Mouse (Mus musculus) embryonic facial prominence, embryonic 12.5 days (tissue): ENCODE data around the gene Plxnc1. TPM values are rescaled to one million over a fixed set of nuclear protein-coding genes. Genes with fewer than 3 reads are reported as not detected.

Experiments
- ATAC-seq: fragments of 200-750 bp; cut with Nextera tagmentation; 2 replicates; pipeline ENCODE4 v1.8.0; 2017; ENCODE audit not compliant: insufficient number of reproducible peaks, insufficient read depth, low FRiP score, low TSS enrichment
- H3K27ac ChIP-seq: fragments of 300-500 bp; sonication (generic); 2 replicates; pipeline ENCODE4 v1.5.1; 2016; ENCODE audit warnings: mild to moderate bottlenecking
- H3K27me3 ChIP-seq: fragments of 300-500 bp; sonication (generic); 2 replicates; pipeline ENCODE4 v1.6.1; 2016; ENCODE audit warnings: mild to moderate bottlenecking, moderate library complexity
- H3K36me3 ChIP-seq: fragments of 300-500 bp; sonication (generic); 2 replicates; pipeline ENCODE4 v1.6.1; 2016; ENCODE audit warnings: mild to moderate bottlenecking
- H3K4me1 ChIP-seq: fragments of 300-500 bp; sonication (generic); 2 replicates; pipeline ENCODE4 v1.6.1; 2016
- H3K4me2 ChIP-seq: fragments of 300-500 bp; sonication (generic); replicated peaks from 2 replicates; pipeline ENCODE4 v1.6.1; 2016; ENCODE audit warnings: mild to moderate bottlenecking, moderate library complexity
- H3K4me3 ChIP-seq: fragments of 300-500 bp; sonication (generic); 2 replicates; pipeline ENCODE4 v1.5.1; 2016; ENCODE audit warnings: mild to moderate bottlenecking
- H3K9ac ChIP-seq: fragments of 300-500 bp; sonication (generic); 2 replicates; pipeline ENCODE4 v1.6.1; 2016; ENCODE audit warnings: mild to moderate bottlenecking, moderate library complexity
- H3K9me3 ChIP-seq: fragments of 300-500 bp; sonication (generic); 2 replicates; pipeline ENCODE4 v1.6.1; 2016; ENCODE audit warnings: mild to moderate bottlenecking, moderate library complexity
- WGBS: fragments of 180-500 bp; shearing (Covaris S2); methylation state at CpG from one replicate; pipeline ENCODE4 v1.1.7; 2016; 5-methylcytosine and 5-hydroxymethylcytosine counted together
- polyA plus RNA-seq: library from polyadenylated mRNA; unstranded; fragments of >200 nt; fragmentation: Nextera tagmentation; extraction: Ambion mirVana; gene quantifications from 2 replicates; pipeline ENCODE4 v1.2.1, GENCODE M21; 2016

Gene Plxnc1
- polyA plus RNA-seq, result 3.4 and 3.5 TPM in 2 replicates

- Histone ChIP-seq H3K36me3 (no peaks in the 10 kb centered on the region), H3K4me1 (peaks cover 20% of the 10 kb centered on the region), H3K9ac (peak within 1 kb of the TSS; percentile 74), H3K4me2 (peak within 1 kb of the TSS; percentile 97), H3K4me3 (peak within 1 kb of the TSS; percentile 68), H3K27ac (peak within 1 kb of the TSS; percentile 46; the same call in 1 of the 2 replicates), H3K27me3 (peaks cover 63% of the 10 kb centered on the region), H3K9me3 (no peaks in the 10 kb centered on the region)
- ATAC-seq, result peak; percentile 37; the same call in 1 of the 2 replicates
- 0% methylated on average over 25 of the region's 57 CpGs for WGBS
Measured at GRCm38 (mm10) chr10:94944691-94945205, at the start of gene Plxnc1. TSS of gene Plxnc1 (minus strand) at chr10:94944835.

- H3K4me3 ChIP-seq, result no peak overlapping the region
- ATAC-seq, result no peak
- H3K4me2 ChIP-seq, result peak overlapping the region; percentile 44
Measured at GRCm38 (mm10) chr10:94992127-94992526, 47.5 kb upstream of the Plxnc1 start.

GRCm38 (mm10) chr10:94991564-94992097 is 47.0 kb upstream of the Plxnc1 start:
- H3K4me2 ChIP-seq, result peak overlapping the region; percentile 44
- H3K4me3 ChIP-seq, result peak overlapping the region; percentile 21
- whole genome bisulfite sequencing, result 16% methylated on average over 17 of the region's 17 CpGs
- no peak for ATAC-seq
- H3K9ac ChIP-seq, result no peak overlapping the region
- H3K9me3 ChIP-seq, result no peaks in the 10 kb centered on the region
- 0 out of 2 replicates have a peak, but pooled peaks cover 3% of the 10 kb centered on the region for H3K4me1 ChIP-seq
- H3K27me3 ChIP-seq, result 0 out of 2 replicates have a peak, but pooled peaks cover 3% of the 10 kb centered on the region
- no peak overlapping the region for H3K27ac ChIP-seq
- H3K36me3 ChIP-seq, result no peaks in the 10 kb centered on the region

More at GRCm38 (mm10) chr10:94992127-94992526, 47.5 kb upstream of the Plxnc1 start:
- H3K4me1 ChIP-seq, result 0 out of 2 replicates have a peak, but pooled peaks cover 3% of the 10 kb centered on the region
- H3K9me3 ChIP-seq, result no peaks in the 10 kb centered on the region
- 0 out of 2 replicates have a peak, but pooled peaks cover 3% of the 10 kb centered on the region for H3K27me3 ChIP-seq
- WGBS, result 9% methylated on average over 9 of the region's 9 CpGs
- H3K9ac ChIP-seq, result no peak overlapping the region
- no peaks in the 10 kb centered on the region for H3K36me3 ChIP-seq
- no peak overlapping the region for H3K27ac ChIP-seq

- H3K4me2 ChIP-seq, result peak overlapping the region; percentile 44
- H3K27me3 ChIP-seq, result 0 out of 2 replicates have a peak, but pooled peaks cover 3% of the 10 kb centered on the region
- 0 out of 2 replicates have a peak, but pooled peaks cover 3% of the 10 kb centered on the region for H3K4me1 ChIP-seq
- ATAC-seq, result peak; percentile 39; the same call in 1 of the 2 replicates
- H3K27ac ChIP-seq, result no peak overlapping the region; the same call in 1 of the 2 replicates
- no peaks in the 10 kb centered on the region for H3K9me3 ChIP-seq
- WGBS, result 21% methylated on average over 17 of the region's 17 CpGs
- H3K4me3 ChIP-seq, result no peak overlapping the region
- H3K9ac ChIP-seq, result no peak overlapping the region
- no peaks in the 10 kb centered on the region for H3K36me3 ChIP-seq
Measured at GRCm38 (mm10) chr10:94990768-94991563, 46.3 kb upstream of the Plxnc1 start.

- ATAC-seq, result no peak
- Histone ChIP-seq H3K9ac (no peak overlapping the region), H3K4me3 (no peak overlapping the region), H3K4me1 (0 out of 2 replicates have a peak, but pooled peaks cover 3% of the 10 kb centered on the region), H3K27me3 (0 out of 2 replicates have a peak, but pooled peaks cover under 1% of the 10 kb centered on the region), H3K27ac (no peak overlapping the region), H3K36me3 (no peaks in the 10 kb centered on the region), H3K4me2 (no peak overlapping the region), H3K9me3 (no peaks in the 10 kb centered on the region)
- WGBS, result 77% methylated on average over 5 of the region's 5 CpGs
Measured at GRCm38 (mm10) chr10:94989321-94989720, 44.7 kb upstream of the Plxnc1 start.

- Histone ChIP-seq H3K4me1 (peaks cover 7% of the 10 kb centered on the region; the same call in 1 of the 2 replicates), H3K4me3 (no peak overlapping the region), H3K27ac (no peak overlapping the region), H3K27me3 (no peaks in the 10 kb centered on the region), H3K9ac (no peak overlapping the region), H3K36me3 (no peaks in the 10 kb centered on the region), H3K9me3 (no peaks in the 10 kb centered on the region), H3K4me2 (no peak overlapping the region)
- WGBS, result 81% methylated on average over 1 of the region's 1 CpGs
- ATAC-seq, result no peak
Measured at GRCm38 (mm10) chr10:94985103-94985502, 40.5 kb upstream of the Plxnc1 start.

- no peaks in the 10 kb centered on the region for H3K36me3 ChIP-seq
- H3K4me1 ChIP-seq, result peaks cover 7% of the 10 kb centered on the region; the same call in 1 of the 2 replicates
- H3K27me3 ChIP-seq, result no peaks in the 10 kb centered on the region
- H3K9ac ChIP-seq, result no peak overlapping the region
- no peak overlapping the region for H3K4me2 ChIP-seq
- ATAC-seq, result no peak
- no peak overlapping the region for H3K27ac ChIP-seq
- H3K9me3 ChIP-seq, result no peaks in the 10 kb centered on the region
- no peak overlapping the region for H3K4me3 ChIP-seq
- 89% methylated on average over 8 of the region's 8 CpGs for WGBS
Measured at GRCm38 (mm10) chr10:94982528-94982927, 37.9 kb upstream of the Plxnc1 start.

GRCm38 (mm10) chr10:94981466-94982138 is 37.0 kb upstream of the Plxnc1 start:
- Histone ChIP-seq H3K36me3 (no peaks in the 10 kb centered on the region), H3K4me1 (peaks cover 7% of the 10 kb centered on the region; the same call in 1 of the 2 replicates), H3K4me3 (no peak overlapping the region), H3K9me3 (no peaks in the 10 kb centered on the region), H3K9ac (no peak overlapping the region), H3K4me2 (no peak overlapping the region), H3K27me3 (no peaks in the 10 kb centered on the region), H3K27ac (no peak overlapping the region)
- no peak for ATAC-seq
- 37% methylated on average over 12 of the region's 12 CpGs for WGBS

GRCm38 (mm10) chr10:94978265-94978822 is 33.7 kb upstream of the Plxnc1 start:
- Histone ChIP-seq H3K4me2 (no peak overlapping the region), H3K9me3 (no peaks in the 10 kb centered on the region), H3K36me3 (no peaks in the 10 kb centered on the region), H3K9ac (no peak overlapping the region), H3K4me1 (peaks cover 7% of the 10 kb centered on the region; the same call in 1 of the 2 replicates), H3K27me3 (no peaks in the 10 kb centered on the region), H3K4me3 (no peak overlapping the region), H3K27ac (no peak overlapping the region)
- no peak for ATAC-seq
- WGBS, result 48% methylated on average over 5 of the region's 5 CpGs

GRCm38 (mm10) chr10:94976329-94976728 is 31.7 kb upstream of the Plxnc1 start:
- Histone ChIP-seq H3K27ac (no peak overlapping the region), H3K27me3 (no peaks in the 10 kb centered on the region), H3K4me3 (no peak overlapping the region), H3K4me2 (no peak overlapping the region), H3K4me1 (no peaks in the 10 kb centered on the region), H3K9ac (no peak overlapping the region), H3K9me3 (no peaks in the 10 kb centered on the region), H3K36me3 (no peaks in the 10 kb centered on the region)
- 62% methylated on average over 5 of the region's 5 CpGs for WGBS
- ATAC-seq, result no peak

- no peaks in the 10 kb centered on the region for H3K27me3 ChIP-seq
- no peak for ATAC-seq
- WGBS, result 56% methylated on average over 4 of the region's 4 CpGs
- no peaks in the 10 kb centered on the region for H3K9me3 ChIP-seq
- H3K36me3 ChIP-seq, result no peaks in the 10 kb centered on the region
- no peak overlapping the region for H3K4me3 ChIP-seq
- H3K27ac ChIP-seq, result no peak overlapping the region
- H3K9ac ChIP-seq, result no peak overlapping the region
- no peak overlapping the region for H3K4me2 ChIP-seq
- no peaks in the 10 kb centered on the region for H3K4me1 ChIP-seq
Measured at GRCm38 (mm10) chr10:94975099-94975496, 30.5 kb upstream of the Plxnc1 start.
